Mouse (Mus musculus) gastrocnemius, postnatal 14 days (tissue): ENCODE measurements around the gene Olfr1445. TPM values are rescaled to one million over a fixed set of nuclear protein-coding genes. Genes with fewer than 3 reads are reported as not detected.

ENCODE experiments used
- DNase-seq: peaks from one replicate; pipeline ENCODE4 v3.0.0; 2021; ENCODE audit warnings: mixed read lengths
- intact Hi-C: fragments of 180-260 bp; cut with DNase I; formaldehyde crosslinking; loops from one replicate; pipeline ENCODE4 v1.15.1; 2025; ENCODE audit warnings: low total_unique reads
- long read RNA-seq, 2 experiments: library from polyadenylated mRNA; stranded (forward); transcript quantifications; one replicate each; pipeline ENCODE4 v2.0.0; 2021
- total RNA-seq, 2 experiments: library from RNA; stranded (reverse); gene quantifications; 2 replicates each; pipeline ENCODE4 v1.2.3; 2021

Gene Olfr1445
- total RNA-seq, result not detected
- long read RNA-seq, experiment 1, result 0 reads
- long read RNA-seq, experiment 2, result 0 reads

DNA sequence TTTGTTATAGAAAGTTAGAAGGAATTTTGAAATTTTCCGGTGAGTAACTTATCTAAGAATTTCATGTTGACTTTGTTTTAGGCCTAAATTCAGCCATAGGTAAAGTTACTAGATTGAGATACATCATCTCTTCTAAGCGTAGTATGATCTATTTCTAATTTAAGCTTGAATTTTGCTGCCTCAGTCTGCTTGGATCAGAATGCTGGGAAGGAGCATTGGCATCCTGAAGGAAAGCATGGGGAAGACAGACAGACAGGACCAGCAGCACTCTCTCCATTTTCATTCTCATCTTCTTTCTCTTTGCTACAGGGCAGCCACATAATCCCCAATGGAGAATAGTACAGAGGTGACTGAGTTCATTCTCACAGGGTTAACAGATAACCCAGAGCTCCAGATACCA, at the start of gene Olfr1445:
Olfr1445 (plus strand) TSS at position 301 of the 400 bp plus-strand sequence.
- no peak for DNase-seq
- intact Hi-C loops, result no loop called here

DNA sequence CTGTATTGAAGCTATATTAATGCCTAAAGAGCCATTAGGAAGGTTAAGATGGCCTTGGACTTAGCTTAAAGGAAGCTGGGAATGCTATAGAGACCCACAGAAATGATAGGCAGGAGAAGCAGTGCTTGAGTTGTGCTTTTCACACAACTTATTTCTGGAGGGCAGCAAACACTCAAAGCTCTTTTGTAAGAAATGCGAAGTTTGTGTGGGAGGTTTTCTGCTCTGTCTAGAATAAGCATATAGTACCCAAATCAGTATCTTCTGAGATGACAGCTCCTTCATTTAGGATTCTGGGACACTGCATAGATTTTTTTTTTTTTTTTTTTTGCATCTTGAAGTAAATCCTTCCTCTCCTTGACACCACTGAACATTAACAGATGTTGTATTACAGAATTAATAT, 45.1 kb upstream of the Olfr1445 start:
- intact Hi-C loops, result no loop called here
- DNase-seq, result no peak

DNA sequence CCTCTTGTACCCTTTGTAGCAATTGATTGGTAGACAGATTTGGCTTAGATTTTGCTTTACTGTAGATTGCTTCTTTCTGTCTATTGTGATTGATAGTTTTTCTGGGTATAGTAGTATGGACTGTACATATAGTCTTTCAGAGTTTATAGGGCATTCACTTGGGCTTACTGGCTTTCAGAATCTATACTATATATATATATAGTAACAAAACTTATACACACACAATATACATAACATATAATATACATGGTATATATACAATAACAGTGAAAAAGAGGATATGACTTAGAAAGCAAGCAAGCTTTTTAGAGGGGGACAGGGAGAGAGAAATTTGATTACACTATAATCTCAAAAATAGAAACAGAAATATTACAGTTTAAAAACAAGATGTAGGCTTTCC, 37.3 kb upstream of the Olfr1445 start, which contains the start of gene Gm5244:
Gm5244 (plus strand) TSS at position 301 of the 400 bp plus-strand sequence.
- intact Hi-C loops, result no loop called here
- no peak for DNase-seq

DNA sequence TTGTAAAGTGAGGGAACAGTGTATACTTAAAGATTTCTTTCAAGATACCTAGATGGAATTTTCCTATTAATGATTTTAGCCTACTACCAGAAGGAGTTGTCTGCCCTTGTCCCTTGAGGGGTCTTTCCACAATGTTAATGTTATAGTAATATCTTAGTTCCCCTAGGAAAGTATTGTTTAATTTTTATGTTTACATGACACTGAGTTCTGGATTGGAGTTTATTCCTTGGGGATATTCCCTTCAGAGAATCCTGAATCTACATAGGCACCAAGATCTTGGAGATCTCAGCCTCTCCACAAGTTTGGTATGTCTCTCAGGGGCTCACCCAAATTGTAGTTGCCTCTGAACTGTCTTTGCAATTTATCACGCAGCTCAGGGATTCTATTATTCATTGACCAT, 26.7 kb upstream of the Olfr1445 start, which contains the start of gene Olfr1444:
Olfr1444 (plus strand) TSS at position 301 of the 400 bp plus-strand sequence.
- no peak for DNase-seq
- intact Hi-C loops, result no loop called here

DNA sequence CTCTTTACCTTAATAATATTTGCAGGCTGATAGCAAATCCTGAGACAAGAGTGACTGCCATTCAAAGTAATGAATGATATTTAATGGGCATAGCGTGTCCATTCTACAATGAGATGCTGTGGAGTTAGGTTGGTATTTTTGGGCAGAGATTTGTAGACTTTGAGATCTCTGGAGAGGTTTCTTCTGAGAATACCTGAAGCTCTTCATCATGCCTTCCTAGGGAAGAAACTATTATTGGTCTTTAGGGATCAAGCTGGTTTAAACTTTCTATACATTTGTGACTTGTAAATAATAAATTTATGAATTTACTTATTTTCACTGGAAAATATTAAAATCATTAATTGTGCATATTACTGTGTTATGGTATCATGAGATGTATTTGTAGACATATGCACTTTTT, 9.8 kb downstream of the Olfr1445 start, which contains the start of gene Olfr1446:
Olfr1446 (minus strand) TSS at position 101 of the 400 bp plus-strand sequence.
- DNase-seq, result no peak
- intact Hi-C loops, result no loop called here

DNA sequence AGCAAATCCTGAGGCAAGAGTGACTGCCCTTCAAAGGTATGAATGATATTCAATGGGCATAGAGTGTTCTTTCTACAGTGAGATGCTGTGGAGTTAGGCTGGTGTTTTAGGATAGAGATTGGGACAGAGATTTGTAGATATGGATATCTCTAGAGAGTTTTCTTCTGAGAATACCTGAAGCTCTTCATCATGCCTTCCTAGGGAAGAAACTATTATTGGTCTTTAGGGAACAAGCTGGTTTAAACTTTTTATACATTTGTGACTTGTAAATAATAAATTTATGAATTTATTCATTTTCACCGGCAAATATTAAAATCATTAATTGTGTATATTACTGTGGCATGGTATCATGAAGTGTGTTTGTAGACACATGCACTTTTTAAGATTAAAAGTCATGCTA, 20.0 kb downstream of the Olfr1445 start, which contains the start of gene Olfr1447:
Olfr1447 (minus strand) TSS at position 101 of the 400 bp plus-strand sequence.
- intact Hi-C loops, result no loop called here
- no peak for DNase-seq

DNA sequence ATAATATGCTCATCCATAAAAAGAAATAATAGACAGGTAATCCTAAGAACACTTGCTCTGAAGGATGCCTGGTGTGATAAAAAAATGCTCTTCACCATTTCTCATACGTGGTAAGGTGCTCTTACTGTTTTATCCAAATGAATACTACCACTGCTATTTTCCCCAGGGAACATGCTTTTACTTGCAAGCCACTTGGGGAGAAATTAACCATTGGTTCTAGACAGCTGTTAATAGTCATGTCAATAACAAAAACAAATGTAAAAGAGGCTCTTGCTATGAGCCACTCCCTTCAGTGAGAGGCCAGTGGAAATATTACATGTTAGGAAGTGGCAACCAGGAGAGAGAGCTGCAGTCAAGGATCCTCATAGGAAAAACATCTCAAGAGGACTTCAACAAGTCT, 40.7 kb downstream of the Olfr1445 start, which contains the start of gene Olfr1448:
Olfr1448 (minus strand) TSS at position 101 of the 400 bp plus-strand sequence.
- intact Hi-C loops, result no loop called here
- DNase-seq, result no peak

DNA sequence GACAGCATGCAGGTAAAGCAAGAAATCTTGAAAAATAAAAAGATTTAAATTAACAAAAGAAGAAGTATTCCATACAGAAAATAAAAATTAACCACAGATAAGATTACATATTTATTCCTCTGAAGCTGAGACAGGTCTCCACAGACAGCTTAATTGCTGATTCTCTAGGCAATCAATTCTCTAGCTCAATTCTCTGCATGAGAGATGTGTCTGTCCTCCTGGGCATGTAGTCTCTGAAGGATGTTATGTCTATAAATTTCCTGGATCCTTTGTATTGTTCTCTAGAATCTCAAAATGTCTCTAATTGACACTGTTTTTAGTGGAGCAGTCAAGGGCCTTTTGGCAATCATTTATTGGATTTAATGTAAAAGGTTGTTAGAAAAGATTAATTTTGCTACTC, 46.9 kb downstream of the Olfr1445 start, which contains the start of gene Olfr1449:
Olfr1449 (plus strand) TSS at position 301 of the 400 bp plus-strand sequence.
- intact Hi-C loops, result no loop called here
- no peak for DNase-seq

Other genes starting within 250 kb of the Olfr1445 start
- not detected for gene Olfr1442, start 213.4 kb upstream of the Olfr1445 start, total RNA-seq
- not detected for gene Olfr1443, start 205.7 kb upstream of the Olfr1445 start, total RNA-seq
- not detected for gene Keg1, start 188.1 kb upstream of the Olfr1445 start, total RNA-seq
- gene Cntf, start 118.2 kb upstream of the Olfr1445 start, total RNA-seq, result 1 to 10 TPM; 2.3 to 4.3 TPM
- gene Zfp91, start 87.7 kb upstream of the Olfr1445 start, total RNA-seq, result 10 to 100 TPM; 61.0 to 64.6 TPM
- under 1 TPM; 0.49 to 0.68 TPM for gene Lpxn, start 87.7 kb upstream of the Olfr1445 start, total RNA-seq
- not detected for gene Gm5244, start 37.2 kb upstream of the Olfr1445 start, total RNA-seq
- gene Olfr1444, start 26.6 kb upstream of the Olfr1445 start, total RNA-seq, result not detected
- gene Olfr1446, start 9.7 kb downstream of the Olfr1445 start, total RNA-seq, result not detected
- not detected for gene Olfr1447, start 19.9 kb downstream of the Olfr1445 start, total RNA-seq
- gene Olfr1448, start 40.6 kb downstream of the Olfr1445 start, total RNA-seq, result not detected
- gene Olfr1449, start 47.0 kb downstream of the Olfr1445 start, total RNA-seq, result not detected
- gene Olfr1450, start 66.4 kb downstream of the Olfr1445 start, total RNA-seq, result not detected
- not detected for gene Olfr1451, start 111.2 kb downstream of the Olfr1445 start, total RNA-seq
- gene Olfr1453, start 144.5 kb downstream of the Olfr1445 start, total RNA-seq, result not detected
- not detected for gene Olfr1454, start 176.8 kb downstream of the Olfr1445 start, total RNA-seq
- not detected for gene Olfr1457, start 214.0 kb downstream of the Olfr1445 start, total RNA-seq
- gene Olfr1458, start 222.9 kb downstream of the Olfr1445 start, total RNA-seq, result not detected